Mouse (Mus musculus) left cerebral cortex, postnatal 10 days (tissue): ENCODE results near the gene Polr3h. TPM values are rescaled to one million over a fixed set of nuclear protein-coding genes. Genes with fewer than 3 reads are reported as not detected.

Experiments
- DNase-seq, 2 experiments: peaks; one replicate each; pipeline ENCODE4 v3.0.0; 2021 to 2022; ENCODE audit warnings: low spot score in 2 of 2, mixed read lengths in 1 of 2; ENCODE audit errors: extremely low spot score in 1 of 2
- intact Hi-C: fragments of 180-260 bp; cut with DNase I; formaldehyde crosslinking; loops from one replicate; pipeline ENCODE4 v1.15.1; 2025
- total RNA-seq, 2 experiments: library from RNA; stranded (reverse); gene quantifications; 2 replicates each; pipeline ENCODE4 v1.2.3; 2021

Polr3h gene
- total RNA-seq, 2 experiments from 2014 or later, result 44.8 to 55.0 TPM

DNA sequence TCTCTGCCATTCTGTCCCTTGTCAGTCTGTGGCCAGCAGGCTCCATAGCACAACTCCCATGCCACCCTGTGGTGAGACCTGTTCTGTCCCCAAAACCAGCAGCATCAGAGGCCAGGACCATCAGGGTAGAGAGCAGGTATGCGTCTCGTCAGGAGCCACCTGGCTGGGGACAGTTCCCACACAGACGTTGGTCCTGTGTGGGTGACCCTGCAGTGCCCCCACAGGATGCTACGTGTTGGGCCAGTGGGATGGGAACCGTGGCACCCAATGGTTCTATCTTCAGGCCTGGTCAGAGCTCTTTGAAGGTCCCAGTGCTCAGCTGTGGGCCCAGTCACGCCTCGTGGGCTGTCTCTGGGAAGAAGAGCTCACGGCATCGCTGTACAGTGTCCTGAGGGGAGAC lies 25.1 kb upstream of the Polr3h start:
- peak in 1 of 2 experiments; percentile 24 for DNase-seq
- intact Hi-C loops, result no loop called here

- intact Hi-C loops, result no loop called here
- DNase-seq, result peak in 1 of 2 experiments; percentile 17
Observed at GRCm38 (mm10) chr15:81950716-81951115, 24.7 kb upstream of the Polr3h start.

DNA sequence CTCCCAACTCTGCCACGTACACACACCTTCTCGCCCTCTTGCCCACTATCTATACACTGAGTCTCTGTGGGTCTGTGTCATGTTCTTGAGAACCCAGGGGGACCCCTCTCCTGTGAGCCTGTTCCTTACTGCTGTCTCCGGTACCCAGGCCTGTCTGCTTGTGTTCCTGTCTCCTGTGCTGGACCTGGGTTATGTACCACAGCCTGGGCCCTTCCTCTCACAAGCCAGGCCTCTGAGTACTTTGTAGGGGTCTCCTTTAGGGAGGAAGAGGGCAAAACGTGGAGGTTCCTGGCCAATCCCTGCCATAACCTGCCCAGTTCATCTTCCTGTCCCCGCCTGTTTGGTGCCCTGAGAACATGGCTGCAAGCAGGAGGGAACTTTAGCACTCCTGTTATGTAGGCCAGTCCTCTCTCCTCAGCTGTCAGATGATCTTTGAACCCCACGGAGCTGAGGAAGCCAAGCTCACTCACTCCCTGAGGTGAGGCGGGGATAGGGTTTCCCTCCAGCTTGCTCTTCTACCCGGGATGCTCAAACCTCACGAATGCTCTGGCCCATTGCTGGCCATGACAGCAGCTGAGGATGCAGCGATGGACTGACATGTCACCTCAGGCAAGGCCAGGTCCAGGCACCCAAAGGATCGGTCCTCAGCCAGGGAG lies 23.6 kb upstream of the Polr3h start:
- DNase-seq, result peak in 1 of 2 experiments; percentile 27
- intact Hi-C loops, result no loop called here

- intact Hi-C loops, result no loop called here
- DNase-seq, result no peak
Observed at GRCm38 (mm10) chr15:81949076-81949475, 23.0 kb upstream of the Polr3h start.

DNA sequence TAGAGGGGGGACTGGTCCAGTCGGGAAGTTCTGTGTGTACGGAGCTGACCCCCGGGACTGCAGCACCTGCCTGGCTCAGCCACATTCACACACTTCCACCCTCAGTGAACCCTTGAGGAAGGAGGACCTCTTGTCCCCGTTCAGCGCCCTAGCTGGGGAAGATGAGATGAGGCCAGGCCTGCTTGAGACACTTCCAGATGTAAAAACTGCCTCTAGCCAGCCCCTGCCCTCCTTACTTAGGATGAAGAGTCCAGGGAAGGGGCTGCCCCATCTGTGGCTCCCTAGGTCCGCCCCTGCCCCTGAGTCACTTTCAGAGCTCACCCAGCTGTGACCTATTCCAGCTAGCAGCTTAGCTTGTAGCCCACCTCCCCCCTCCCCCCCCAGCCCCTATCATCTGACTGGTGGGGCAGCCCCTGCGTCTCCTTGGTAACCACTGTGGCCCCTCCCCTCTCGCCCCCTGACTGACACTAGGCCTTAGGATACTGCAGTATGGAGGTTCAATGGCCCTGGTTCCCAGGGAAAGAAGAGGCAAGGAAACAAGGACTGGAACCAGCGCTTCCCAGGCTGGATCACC lies 17.2 kb upstream of the Polr3h start:
- DNase-seq, result no peak
- intact Hi-C loops, result no loop called here

DNA sequence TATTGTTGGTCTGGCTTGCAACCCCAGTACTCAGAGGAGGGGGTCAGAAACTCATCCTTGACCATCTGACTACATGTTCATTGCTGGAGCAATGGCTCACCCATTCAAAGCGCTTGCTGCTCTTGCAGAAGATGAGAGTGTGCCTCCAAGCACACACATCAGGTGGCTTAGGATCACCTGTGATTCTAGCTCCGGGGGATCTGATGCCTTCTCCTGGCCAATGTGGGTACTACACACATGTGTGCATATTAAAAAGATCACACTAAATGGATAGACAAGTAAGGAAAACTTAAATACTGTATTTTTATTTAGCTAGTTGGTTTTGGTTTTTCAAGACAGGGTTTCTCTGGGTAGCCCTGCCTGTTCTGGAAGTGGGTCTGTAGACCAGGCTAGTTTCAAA lies 15.0 kb upstream of the Polr3h start:
- no peak for DNase-seq
- intact Hi-C loops, result no loop called here

- intact Hi-C loops, result no loop called here
- no peak for DNase-seq
Observed at GRCm38 (mm10) chr15:81940219-81940618, 14.2 kb upstream of the Polr3h start.

- DNase-seq, result no peak
- intact Hi-C loops, result no loop called here
Observed at GRCm38 (mm10) chr15:81939774-81940173, 13.7 kb upstream of the Polr3h start.

- intact Hi-C loops, result no loop called here
- no peak for DNase-seq
Observed at GRCm38 (mm10) chr15:81939157-81939715, 13.2 kb upstream of the Polr3h start.

GRCm38 (mm10) chr15:81938246-81938645 lies 12.2 kb upstream of the Polr3h start:
- DNase-seq, result peak in 1 of 2 experiments; percentile 73
- intact Hi-C loops, result no loop called here

DNA sequence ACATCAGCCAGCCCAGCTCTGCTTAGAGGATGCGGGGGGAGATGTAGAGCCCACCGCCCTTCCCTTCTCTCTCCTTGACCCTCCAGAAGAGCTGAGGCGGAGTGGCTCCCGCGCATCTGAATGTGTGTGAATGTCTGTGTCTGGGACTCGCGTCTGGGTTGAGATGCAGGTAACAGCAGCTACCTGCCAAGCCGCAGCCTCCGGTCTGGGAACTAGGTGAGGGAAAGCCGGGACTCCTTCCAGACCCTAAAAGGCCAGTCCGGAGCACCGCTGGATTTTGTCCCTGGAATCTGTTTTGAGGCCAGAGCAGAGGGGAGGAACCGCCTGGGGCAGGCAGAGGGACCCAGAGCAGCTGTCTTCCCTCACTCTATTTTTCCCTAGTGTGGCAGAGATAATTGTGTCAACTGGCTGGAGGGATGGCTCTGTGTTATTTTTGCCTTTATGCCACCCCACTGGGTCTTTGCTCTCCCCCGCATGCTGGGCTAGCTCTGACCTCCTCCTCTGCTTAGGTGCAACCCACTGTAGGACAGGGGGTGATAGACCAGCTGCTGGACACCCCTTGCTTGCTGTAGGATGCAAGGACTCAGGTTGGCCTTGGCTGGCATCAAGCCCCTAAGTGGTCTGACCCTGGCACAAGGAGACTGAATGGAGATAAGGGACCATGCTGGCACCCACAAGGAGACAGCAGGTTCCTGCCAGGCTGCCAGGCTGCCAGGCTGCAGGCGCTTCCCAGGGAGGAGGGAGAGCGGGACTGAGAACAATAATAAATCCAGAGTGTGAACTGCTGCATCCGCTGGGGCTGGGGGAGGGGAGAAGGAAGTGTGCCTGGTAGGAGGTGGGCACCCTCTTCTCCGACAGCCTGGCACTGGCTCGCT lies 11.3 kb upstream of the Polr3h start:
- DNase-seq, result peak; percentile 58 to 83
- intact Hi-C loops, result no loop called here

DNA sequence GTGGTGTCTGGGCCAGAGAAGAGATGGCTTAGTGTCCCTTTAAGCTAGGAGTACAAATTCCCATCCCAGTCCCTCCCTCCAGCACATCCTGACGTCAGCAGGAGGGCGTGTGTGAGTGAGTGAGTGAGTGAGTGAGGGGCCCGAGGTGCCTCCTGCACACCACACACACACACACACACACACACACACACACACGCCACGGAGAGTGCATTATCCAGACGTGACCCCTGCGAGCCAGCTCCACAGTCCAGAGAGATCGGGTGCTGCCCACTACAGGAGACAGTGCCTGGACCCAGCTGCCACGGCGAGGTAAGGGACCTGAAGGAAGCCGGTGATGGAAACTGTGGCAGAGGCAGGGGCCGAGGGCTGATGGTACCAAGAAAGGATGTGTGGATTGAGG lies 10.6 kb upstream of the Polr3h start, which contains the start of gene Csdc2:
Gene Csdc2 (plus strand): TSS at position 81 of the 400 bp plus-strand sequence.
- intact Hi-C loops, result no loop called here
- peak; percentile 59 to 75 for DNase-seq

GRCm38 (mm10) chr15:81935869-81936637 lies 10.0 kb upstream of the Polr3h start:
- DNase-seq, result peak in 1 of 2 experiments; percentile 58
- intact Hi-C loops, result no loop called here

DNA sequence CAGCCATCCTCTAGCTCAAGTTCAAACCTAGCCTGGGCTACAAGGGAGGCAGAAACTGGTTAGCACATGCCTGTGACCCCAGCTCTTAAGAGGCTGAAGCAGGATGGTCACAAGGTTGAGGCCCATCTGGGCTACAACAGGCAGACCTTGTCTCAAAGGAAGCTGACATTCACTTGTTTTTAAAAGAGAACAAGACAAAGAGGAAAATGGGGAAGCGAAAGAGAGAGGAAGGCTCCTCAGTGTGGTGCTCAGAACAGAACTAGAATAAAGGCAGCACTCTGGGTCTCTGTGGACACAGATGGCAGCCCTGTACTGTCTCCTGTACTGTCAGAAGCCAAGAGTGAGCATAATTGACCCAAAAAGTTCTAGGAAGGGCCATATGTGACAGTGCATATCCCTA lies 7.9 kb upstream of the Polr3h start:
- no peak for DNase-seq
- intact Hi-C loops, result no loop called here

DNA sequence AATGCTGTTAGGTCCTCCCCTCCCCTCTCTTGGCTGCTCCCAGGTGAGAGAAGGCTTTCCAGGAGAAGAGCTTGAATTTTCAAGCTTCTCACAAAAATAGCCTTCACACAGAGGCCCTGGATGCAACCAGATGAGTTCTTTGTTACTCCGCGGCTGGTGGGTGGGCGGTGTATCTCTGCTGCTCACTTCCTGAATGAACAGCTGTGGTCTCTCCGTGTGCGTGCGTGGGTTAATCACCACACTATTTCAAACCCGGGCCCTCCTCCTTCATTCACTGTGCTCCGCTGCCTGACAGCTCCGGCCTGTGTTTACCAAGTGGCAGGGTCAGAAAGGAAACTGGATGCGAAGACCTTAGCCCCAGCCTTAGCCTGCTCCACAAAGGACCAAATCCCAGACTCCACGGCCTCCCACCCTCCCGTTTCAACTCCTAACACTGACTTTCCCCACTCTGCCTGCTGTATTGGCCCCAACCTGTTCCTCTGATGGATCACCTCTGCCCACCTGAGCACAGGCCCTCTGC lies 7.0 kb upstream of the Polr3h start:
- DNase-seq, result peak in 1 of 2 experiments; percentile 70
- intact Hi-C loops, result no loop called here

DNA sequence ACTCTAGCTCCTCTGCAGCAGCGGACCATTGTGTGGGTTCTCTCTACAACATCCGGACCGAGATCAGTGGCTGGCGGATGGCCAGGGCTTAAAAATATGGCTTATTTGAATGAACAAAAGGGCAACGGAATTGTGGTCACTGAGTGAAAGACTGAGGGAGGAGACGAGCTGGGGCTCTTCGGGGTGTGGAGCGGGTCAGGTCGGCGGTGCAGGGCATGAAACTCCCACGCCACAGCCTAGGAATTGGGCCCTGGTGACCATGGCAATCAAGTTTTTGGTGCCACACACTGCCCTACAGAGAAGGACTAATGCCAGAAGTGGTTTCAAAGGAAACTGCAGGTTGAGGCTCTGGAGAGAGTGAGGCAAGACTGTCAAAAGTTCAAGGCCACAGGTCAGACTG lies 2.2 kb upstream of the Polr3h start:
- intact Hi-C loops, result no loop called here
- peak; percentile 48 to 75 for DNase-seq

- intact Hi-C loops, result no loop called here
- DNase-seq, result peak in 1 of 2 experiments; percentile 62
Observed at GRCm38 (mm10) chr15:81927741-81928140, 1.7 kb upstream of the Polr3h start.

DNA sequence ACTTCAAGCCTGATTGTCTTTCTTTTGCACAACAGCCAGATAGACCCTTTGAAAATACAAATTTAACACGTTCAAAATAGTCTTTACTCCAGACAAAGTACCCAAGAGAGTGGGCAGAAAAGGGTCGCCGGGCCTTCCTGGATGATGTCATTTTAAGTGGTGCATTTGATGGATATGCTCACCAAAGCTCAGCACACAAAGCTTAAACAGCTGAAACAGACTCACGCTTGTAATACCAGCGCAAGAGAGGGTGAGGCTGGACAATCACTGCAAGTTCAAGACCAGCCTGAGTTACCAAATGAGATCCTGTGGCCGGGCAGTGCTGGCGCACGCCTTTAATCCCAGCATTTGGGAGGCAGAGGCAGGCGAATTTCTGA lies 394 bp upstream of the Polr3h start:
- intact Hi-C loops, result no loop called here
- DNase-seq, result no peak

- intact Hi-C loops, result no loop called here
- no peak for DNase-seq
Observed at GRCm38 (mm10) chr15:81924933-81925332, 1.1 kb downstream of the Polr3h start.
